In the genomic region with DNA sequence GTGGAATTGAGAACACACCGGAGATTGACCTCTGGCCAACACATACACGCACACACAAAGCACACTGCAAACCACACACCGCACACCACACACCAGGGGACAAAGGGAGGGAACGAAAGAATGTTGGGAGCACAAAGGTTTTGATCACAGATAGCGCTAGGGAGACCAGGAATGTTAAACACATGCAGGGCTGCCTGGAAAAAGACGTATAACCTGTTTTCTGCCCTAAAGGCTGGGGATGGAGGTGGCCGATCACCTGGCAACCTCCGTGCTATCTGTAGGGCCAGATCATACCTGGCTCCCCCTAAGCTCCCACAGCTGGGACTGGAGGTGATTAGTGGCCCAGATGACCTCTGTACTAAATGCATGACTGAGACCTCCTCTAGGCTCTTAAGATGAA, we compare ENCODE assay signal across 29 mouse cellular contexts. TPM values are rescaled to one million over a fixed set of nuclear protein-coding genes. Genes with fewer than 3 reads are reported as not detected.
DNase-seq lines count a peak whose midpoint lies in the region; ATAC-seq lines count a peak whose summit lies in the region.
"Had no signal": no experiment of that assay in that cellular context is flagged by ENCODE, and none has a peak within 500 bp of the region (broad histone marks: within the 10 kb centered on the region; RNA-seq: fewer than 3 reads in every experiment).

No protein-coding gene starts in this region.

- no peaks in the 10 kb centered on the region for H3K4me1 ChIP-seq in midbrain, embryonic 11.5 days (ENCODE audit: control insufficient read depth, insufficient read depth, low read length)
- no peaks in the 10 kb centered on the region for H3K4me1 ChIP-seq in midbrain, embryonic 16.5 days (ENCODE audit: control insufficient read depth, insufficient read depth, low read length)
- H3K4me1 ChIP-seq: embryonic facial prominence, embryonic 15.5 days; forebrain, embryonic 13.5 days; forebrain, embryonic 15.5 days had no signal

- no peak overlapping the region for H3K4me2 ChIP-seq in midbrain, embryonic 11.5 days
- no peak overlapping the region for H3K4me2 ChIP-seq in midbrain, embryonic 16.5 days (ENCODE audit: low read length)
- H3K4me2 ChIP-seq: embryonic facial prominence, embryonic 13.5 days; embryonic facial prominence, embryonic 15.5 days; forebrain, embryonic 13.5 days; forebrain, embryonic 15.5 days had no signal

- H3K36me3 ChIP-seq in midbrain, embryonic 11.5 days (ENCODE audit: control insufficient read depth, insufficient read depth, low read length) = no peaks in the 10 kb centered on the region
- H3K36me3 ChIP-seq in midbrain, embryonic 16.5 days (ENCODE audit: control insufficient read depth, insufficient read depth, low read length) = no peaks in the 10 kb centered on the region
- H3K36me3 ChIP-seq: embryonic facial prominence, embryonic 13.5 days; embryonic facial prominence, embryonic 15.5 days; forebrain, embryonic 15.5 days; G1E had no signal

- whole genome bisulfite sequencing in midbrain, embryonic 11.5 days = 84% methylated on average over 8 of the region's 8 CpGs
- 86% methylated on average over 8 of the region's 8 CpGs for WGBS in midbrain, embryonic 16.5 days

- no peak for ATAC-seq in midbrain, embryonic 11.5 days (ENCODE audit: low FRiP score)
- no peak for ATAC-seq in midbrain, embryonic 16.5 days
- ATAC-seq: CD4-positive, CD25-positive, alpha-beta regulatory T cell, adult 4 months; forebrain, embryonic 13.5 days; forebrain, embryonic 15.5 days; forebrain, postnatal 0 days; Patski had no signal

- H3K4me3 ChIP-seq in midbrain, embryonic 11.5 days (ENCODE audit: low read depth, low read length) = no peak overlapping the region
- no peak overlapping the region for H3K4me3 ChIP-seq in midbrain, embryonic 16.5 days (ENCODE audit: low read depth, low read length)
- H3K4me3 ChIP-seq: embryonic facial prominence, embryonic 13.5 days; embryonic facial prominence, embryonic 15.5 days; erythroblast, embryonic 14.5 days; forebrain, embryonic 13.5 days; forebrain, embryonic 15.5 days had no signal

- no peaks in the 10 kb centered on the region for H3K27me3 ChIP-seq in midbrain, embryonic 11.5 days (ENCODE audit: control insufficient read depth, insufficient read depth, low read length)
- H3K27me3 ChIP-seq in midbrain, embryonic 16.5 days (ENCODE audit: control insufficient read depth, insufficient read depth, low read depth, low read length) = no peaks in the 10 kb centered on the region
- H3K27me3 ChIP-seq: CH12.LX; embryonic facial prominence, embryonic 13.5 days; embryonic facial prominence, embryonic 15.5 days; forebrain, embryonic 15.5 days; Patski had no signal

- intact Hi-C loops in heart, postnatal 14 days (cut with DNase I) = no loop called here

- H3K9me3 ChIP-seq in midbrain, embryonic 11.5 days (ENCODE audit: control insufficient read depth, low read length) = no peaks in the 10 kb centered on the region
- no peaks in the 10 kb centered on the region for H3K9me3 ChIP-seq in midbrain, embryonic 16.5 days (replicated peaks; ENCODE audit: control insufficient read depth, low read length, poor library complexity, severe bottlenecking)
- H3K9me3 ChIP-seq: embryonic facial prominence, embryonic 15.5 days; forebrain, embryonic 13.5 days; forebrain, embryonic 15.5 days had no signal

- no peak overlapping the region for H3K9ac ChIP-seq in midbrain, embryonic 11.5 days (ENCODE audit: low read length)
- H3K9ac ChIP-seq in midbrain, embryonic 16.5 days (ENCODE audit: low read depth, low read length) = no peak overlapping the region
- H3K9ac ChIP-seq: embryonic facial prominence, embryonic 13.5 days; embryonic facial prominence, embryonic 15.5 days; forebrain, embryonic 13.5 days; forebrain, embryonic 15.5 days; forebrain, postnatal 0 days had no signal

- H3K27ac ChIP-seq in midbrain, embryonic 11.5 days (ENCODE audit: low read depth, low read length) = no peak overlapping the region
- no peak overlapping the region for H3K27ac ChIP-seq in midbrain, embryonic 16.5 days (ENCODE audit: low read length)
- H3K27ac ChIP-seq: embryonic facial prominence, embryonic 13.5 days; embryonic facial prominence, embryonic 15.5 days; forebrain, embryonic 13.5 days; forebrain, embryonic 15.5 days had no signal

- DNase-seq in heart, adult 11 months = peak; percentile 37
- no peak for DNase-seq in heart, postnatal 14 days
- peak; percentile 51 for DNase-seq in midbrain, embryonic 11.5 days (ENCODE audit: low spot score, missing footprints)
- peak; percentile 93 for DNase-seq in R1 (ENCODE audit: low read depth, low spot score)
- DNase-seq in ovary, postnatal 10 days (ENCODE audit: low spot score) = no peak
- DNase-seq in right cerebral cortex, adult 18-20 months = no peak
- DNase-seq: adrenal gland, adult 2 months; adrenal gland, postnatal 10 days; adrenal gland, postnatal 25 days; B cell, adult 2 months; cerebellum, adult 11 months; cerebellum, adult 18-20 months; cerebellum, adult 8-10 months; cerebellum, adult 9-11 months; cerebellum, postnatal 14 days; cerebellum, postnatal 36 days; embryo, embryonic 11 days; forebrain, postnatal 0 days had no signal

RNA-seq across cellular contexts. Expression of a gene that starts 5.2 kb away (rescaled TPM):
- total RNA-seq in heart, postnatal 14 days (2021) = 10 to 100 TPM; 19.7 to 30.1 TPM
- polyA plus RNA-seq in midbrain, embryonic 11.5 days (2014; fragmentation: Nextera tagmentation; extraction: Ambion mirVana) = 20.9 and 25.3 TPM in 2 replicates
- 4.1 and 4.2 TPM in 2 replicates for polyA plus RNA-seq in midbrain, embryonic 16.5 days (2015; fragmentation: Nextera tagmentation; extraction: Ambion mirVana)
- total RNA-seq: common myeloid progenitor, adult 5-6 weeks had no signal
- polyA plus RNA-seq: CD4-positive, CD25-positive, alpha-beta regulatory T cell, adult 4 months; G1E had no signal

Comparison
In these comparisons a context has a peak if more than half of its experiments do, and no peak if none do; other contexts are left out.
1. DNase-seq: peak in heart, adult 11 months (single experiment), midbrain, embryonic 11.5 days (single experiment) and R1 (single experiment); none in heart, postnatal 14 days (0 of 2), ovary, postnatal 10 days (single experiment) and right cerebral cortex, adult 18-20 months (single experiment).